ENCODE assay signal across 13 mouse cellular contexts in the genomic region with DNA sequence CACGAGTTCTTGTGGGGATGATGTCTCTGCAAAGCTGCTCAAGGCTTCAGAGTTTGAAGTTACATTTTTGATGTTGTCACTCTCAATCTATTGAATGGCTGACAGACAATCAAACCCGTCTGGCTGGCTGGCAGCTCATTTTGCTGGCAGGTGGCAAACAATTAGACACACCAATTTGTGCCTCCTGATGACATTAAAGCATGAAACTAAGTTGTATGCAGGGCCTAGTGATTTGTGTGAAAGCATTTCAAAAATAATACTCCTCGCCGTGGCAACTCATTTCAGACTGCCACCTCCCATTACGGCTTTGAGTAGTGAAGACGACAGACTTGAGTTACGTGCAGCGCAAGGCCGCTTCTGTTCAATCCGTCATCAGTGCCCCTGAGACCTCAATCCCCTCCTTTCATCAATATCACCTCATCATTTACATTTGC.
A peak's percentile ranks its signal among the peaks of the same experiment; 100 is the strongest.
DNase-seq lines count a peak whose midpoint lies in the region; ATAC-seq and TF ChIP-seq lines count a peak whose summit lies in the region.
"Had no signal": no experiment of that assay in that cellular context is flagged by ENCODE, and none has a peak within 500 bp of the region (broad histone marks: within the 10 kb centered on the region; RNA-seq: fewer than 3 reads in every experiment).

No protein-coding gene starts in this region.

- no peaks in the 10 kb centered on the region for H3K27me3 ChIP-seq in embryonic facial prominence, embryonic 11.5 days (ENCODE audit: control insufficient read depth, insufficient read depth, low read length)
- H3K27me3 ChIP-seq in hindbrain, embryonic 13.5 days, result no peaks in the 10 kb centered on the region
- no peaks in the 10 kb centered on the region for H3K27me3 ChIP-seq in midbrain, embryonic 16.5 days (ENCODE audit: control insufficient read depth, insufficient read depth, low read depth, low read length)
- H3K27me3 ChIP-seq: CH12.LX had no signal

- no peaks in the 10 kb centered on the region for H3K4me1 ChIP-seq in embryonic facial prominence, embryonic 11.5 days (ENCODE audit: control insufficient read depth, insufficient read depth, low read length)
- H3K4me1 ChIP-seq in hindbrain, embryonic 13.5 days (replicated peaks), result peaks cover 7% of the 10 kb centered on the region; the same call in 1 of the 2 replicates
- H3K4me1 ChIP-seq in midbrain, embryonic 16.5 days (ENCODE audit: control insufficient read depth, insufficient read depth, low read length), result peaks cover 8% of the 10 kb centered on the region
- H3K4me1 ChIP-seq: heart, embryonic 10.5 days had no signal

- peak overlapping the region; percentile 20; the same call in 1 of the 2 replicates for H3K27ac ChIP-seq in layer of hippocampus, adult 2 months
- no peak overlapping the region for H3K27ac ChIP-seq in embryonic facial prominence, embryonic 11.5 days (replicated peaks; ENCODE audit: low read depth, low read length)
- H3K27ac ChIP-seq in hindbrain, embryonic 13.5 days, result peak overlapping the region; percentile 10; the same call in 1 of the 2 replicates
- peak overlapping the region; percentile 55; the same call in 1 of the 2 replicates for H3K27ac ChIP-seq in midbrain, embryonic 16.5 days (ENCODE audit: low read length)
- H3K27ac ChIP-seq: heart, embryonic 10.5 days had no signal

- WGBS in embryonic facial prominence, embryonic 11.5 days, result 48% methylated on average over 10 of the region's 10 CpGs
- 23% methylated on average over 10 of the region's 10 CpGs for WGBS in hindbrain, embryonic 13.5 days
- WGBS in midbrain, embryonic 16.5 days, result 11% methylated on average over 10 of the region's 10 CpGs

- H3K9ac ChIP-seq in embryonic facial prominence, embryonic 11.5 days (replicated peaks; ENCODE audit: low read length), result no peak overlapping the region
- no peak overlapping the region for H3K9ac ChIP-seq in hindbrain, embryonic 13.5 days
- no peak overlapping the region for H3K9ac ChIP-seq in midbrain, embryonic 16.5 days (ENCODE audit: low read depth, low read length)

- no peaks in the 10 kb centered on the region for H3K9me3 ChIP-seq in embryonic facial prominence, embryonic 11.5 days (replicated peaks; ENCODE audit: control insufficient read depth, low read length)
- no peaks in the 10 kb centered on the region for H3K9me3 ChIP-seq in hindbrain, embryonic 13.5 days
- no peaks in the 10 kb centered on the region for H3K9me3 ChIP-seq in midbrain, embryonic 16.5 days (replicated peaks; ENCODE audit: control insufficient read depth, low read length, poor library complexity, severe bottlenecking)
- H3K9me3 ChIP-seq: heart, embryonic 10.5 days had no signal

- no peak overlapping the region for H3K4me3 ChIP-seq in layer of hippocampus, adult 2 months
- no peak overlapping the region for H3K4me3 ChIP-seq in embryonic facial prominence, embryonic 11.5 days (ENCODE audit: low read depth, low read length)
- H3K4me3 ChIP-seq in hindbrain, embryonic 13.5 days, result no peak overlapping the region
- no peak overlapping the region for H3K4me3 ChIP-seq in midbrain, embryonic 16.5 days (ENCODE audit: low read depth, low read length)
- H3K4me3 ChIP-seq: heart, embryonic 10.5 days had no signal

- ATAC-seq in embryonic facial prominence, embryonic 11.5 days (replicated peaks; ENCODE audit: insufficient number of reproducible peaks, low FRiP score, low TSS enrichment, low read depth), result no peak
- ATAC-seq in hindbrain, embryonic 13.5 days (ENCODE audit: low FRiP score), result peak; percentile 83
- peak; percentile 85 for ATAC-seq in midbrain, embryonic 16.5 days

- DNase-seq in layer of hippocampus, adult 2 months (ENCODE audit: low spot score in 2 of 2), result peak; percentile 30
- DNase-seq in layer of hippocampus, adult 8-10 months (ENCODE audit: low spot score in 2 of 2), result no peak
- DNase-seq in embryonic facial prominence, embryonic 11.5 days (ENCODE audit: low spot score), result peak; percentile 27
- DNase-seq in right cerebral cortex, postnatal 4 days, result no peak
- DNase-seq in heart, adult 18-20 months, result no peak
- DNase-seq in thymus, adult 18-20 months, result no peak
- DNase-seq: adrenal gland, postnatal 36 days; kidney, postnatal 4 days; liver had no signal

- H3K4me2 ChIP-seq in embryonic facial prominence, embryonic 11.5 days (ENCODE audit: low read depth, low read length), result no peak overlapping the region
- no peak overlapping the region for H3K4me2 ChIP-seq in hindbrain, embryonic 13.5 days
- H3K4me2 ChIP-seq in midbrain, embryonic 16.5 days (ENCODE audit: low read length), result no peak overlapping the region; the same call in 1 of the 2 replicates

- TF ChIP-seq CTCF in layer of hippocampus, adult 2 months (conservative IDR thresholded peaks at IDR 0.05), result no peak

- no peaks in the 10 kb centered on the region for H3K36me3 ChIP-seq in embryonic facial prominence, embryonic 11.5 days (replicated peaks; ENCODE audit: control insufficient read depth, insufficient read depth, low read depth, low read length)
- peaks cover 24% of the 10 kb centered on the region for H3K36me3 ChIP-seq in hindbrain, embryonic 13.5 days
- peaks cover 15% of the 10 kb centered on the region for H3K36me3 ChIP-seq in midbrain, embryonic 16.5 days (ENCODE audit: control insufficient read depth, insufficient read depth, low read length)

Comparison
In these comparisons a context has a peak if more than half of its experiments do, and no peak if none do; other contexts are left out.
1. DNase-seq: peak in layer of hippocampus, adult 2 months (2 of 2) and embryonic facial prominence, embryonic 11.5 days (single experiment); none in layer of hippocampus, adult 8-10 months (0 of 2), right cerebral cortex, postnatal 4 days (single experiment), heart, adult 18-20 months (0 of 2) and thymus, adult 18-20 months (0 of 2).